Mouse (Mus musculus) yolk sac, embryonic 10.5 days (tissue): ENCODE data around the gene Gm12253.

Experiments used
- DNase-seq: peaks from one replicate; pipeline ENCODE4 v3.0.0-alpha.2; 2017; ENCODE audit warnings: low spot score

The Gm12253 gene

GRCm38 (mm10) chr11:58432259-58432658, at the start of gene Gm12253:
TSS of gene Gm12253 (plus strand) at chr11:58432559.
- no peak for DNase-seq

GRCm38 (mm10) chr11:58399985-58400645, 32.2 kb upstream of the Gm12253 start:
- DNase-seq = no peak

- no peak for DNase-seq
These were observed 31.7 kb upstream of the Gm12253 start for GRCm38 (mm10) chr11:58400655-58401054.

GRCm38 (mm10) chr11:58408066-58408465, 24.3 kb upstream of the Gm12253 start:
- no peak for DNase-seq

GRCm38 (mm10) chr11:58418336-58418735, 14.0 kb upstream of the Gm12253 start:
- DNase-seq = no peak

- DNase-seq = no peak
These were observed 11.5 kb upstream of the Gm12253 start, which contains the start of gene 1810065E05Rik for GRCm38 (mm10) chr11:58420815-58421214. TSS of gene 1810065E05Rik (plus strand) at chr11:58421111.

GRCm38 (mm10) chr11:58437866-58438265, 5.5 kb downstream of the Gm12253 start:
- DNase-seq = no peak

- DNase-seq = no peak
These were observed 20.4 kb downstream of the Gm12253 start, which contains the start of gene Lypd9 for GRCm38 (mm10) chr11:58452759-58453158. TSS of gene Lypd9 (minus strand) at chr11:58452923.

- no peak for DNase-seq
These were observed 21.2 kb downstream of the Gm12253 start for GRCm38 (mm10) chr11:58453592-58453991.

GRCm38 (mm10) chr11:58462170-58462569, 29.8 kb downstream of the Gm12253 start, which contains the start of gene Olfr30:
TSS of gene Olfr30 (minus strand) at chr11:58462270.
- DNase-seq = no peak
